Mouse (Mus musculus) embryonic facial prominence, embryonic 14.5 days (tissue): Measurements from ENCODE around the gene Id2. TPM values are rescaled to one million over a fixed set of nuclear protein-coding genes. Genes with fewer than 3 reads are reported as not detected.

Source experiments
- ATAC-seq: fragments of 200-750 bp; cut with Nextera tagmentation; 2 replicates; pipeline ENCODE4 v1.8.0; 2017; ENCODE audit warnings: low read depth, moderate number of reproducible peaks, moderate TSS enrichment
- DNase-seq: peaks from one replicate; pipeline ENCODE4 v3.0.0-alpha.2; 2015; ENCODE audit warnings: low spot score
- H3K27ac ChIP-seq: fragments of 300-500 bp; sonication (generic); replicated peaks from 2 replicates; pipeline ENCODE4 v1.5.1; 2014; ENCODE audit warnings: low read depth, mild to moderate bottlenecking, low read length, moderate library complexity
- H3K27me3 ChIP-seq: fragments of 300-500 bp; sonication (generic); replicated peaks from 2 replicates; pipeline ENCODE4 v1.6.1; 2014; ENCODE audit warnings: low read length; ENCODE audit not compliant: control insufficient read depth, insufficient read depth
- H3K36me3 ChIP-seq: fragments of 300-500 bp; sonication (generic); 2 replicates; pipeline ENCODE4 v1.6.1; 2014; ENCODE audit warnings: low read length, mixed read lengths; ENCODE audit not compliant: control insufficient read depth, insufficient read depth
- H3K4me1 ChIP-seq: fragments of 300-500 bp; sonication (generic); 2 replicates; pipeline ENCODE4 v1.6.1; 2014; ENCODE audit warnings: antibody characterized with exemption, low read length; ENCODE audit not compliant: control insufficient read depth, insufficient read depth
- H3K4me2 ChIP-seq: fragments of 300-500 bp; sonication (generic); 2 replicates; pipeline ENCODE4 v1.6.1; 2014; ENCODE audit warnings: low read depth, mild to moderate bottlenecking, low read length, moderate library complexity, mixed read lengths
- H3K4me3 ChIP-seq: fragments of 300-500 bp; sonication (generic); 2 replicates; pipeline ENCODE4 v1.5.1; 2014; ENCODE audit warnings: low read depth, mild to moderate bottlenecking, low read length
- H3K9ac ChIP-seq: fragments of 300-500 bp; sonication (generic); 2 replicates; pipeline ENCODE4 v1.6.1; 2014; ENCODE audit warnings: low read depth, mild to moderate bottlenecking, low read length, moderate library complexity, mixed read lengths
- H3K9me3 ChIP-seq: fragments of 300-500 bp; sonication (generic); 2 replicates; pipeline ENCODE4 v1.6.1; 2016; ENCODE audit warnings: low read length; ENCODE audit not compliant: control insufficient read depth
- WGBS: fragments of 180-500 bp; shearing (Covaris S2); extraction: QIAGEN DNeasy Blood & Tissue Kit; methylation state at CpG from one replicate; pipeline ENCODE4 v1.1.7; 2014; 5-methylcytosine and 5-hydroxymethylcytosine counted together
- polyA plus RNA-seq: library from polyadenylated mRNA; unstranded; fragments of >200 nt; fragmentation: Nextera tagmentation; extraction: Ambion mirVana; gene quantifications from 2 replicates; pipeline ENCODE4 v1.2.1, GENCODE M21; 2014

Id2 gene
- 301 and 307 TPM in 2 replicates for polyA plus RNA-seq

DNA sequence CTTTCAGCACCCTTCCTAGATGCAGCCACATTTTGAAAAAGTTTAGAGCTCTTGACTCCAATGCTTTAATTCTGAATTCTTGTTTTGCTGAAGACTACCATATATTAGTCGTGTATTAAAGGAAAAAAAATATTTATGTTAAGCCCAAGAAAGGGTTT, at the start of gene Id2:
TSS of gene Id2 (minus strand) at position 89 of the 158 bp plus-strand sequence.
- Histone ChIP-seq H3K4me1 (peaks cover 27% of the 10 kb centered on the region), H3K27ac (peak within 1 kb of the TSS; percentile 99), H3K9me3 (no peaks in the 10 kb centered on the region), H3K36me3 (no peaks in the 10 kb centered on the region), H3K9ac (peak within 1 kb of the TSS; percentile 88), H3K27me3 (no peaks in the 10 kb centered on the region), H3K4me3 (peak within 1 kb of the TSS; percentile 85), H3K4me2 (peak within 1 kb of the TSS; percentile 96)
- DNase-seq (no peak), ATAC-seq (no peak)
- 2% methylated on average over 1 of the region's 1 CpGs for WGBS

DNA sequence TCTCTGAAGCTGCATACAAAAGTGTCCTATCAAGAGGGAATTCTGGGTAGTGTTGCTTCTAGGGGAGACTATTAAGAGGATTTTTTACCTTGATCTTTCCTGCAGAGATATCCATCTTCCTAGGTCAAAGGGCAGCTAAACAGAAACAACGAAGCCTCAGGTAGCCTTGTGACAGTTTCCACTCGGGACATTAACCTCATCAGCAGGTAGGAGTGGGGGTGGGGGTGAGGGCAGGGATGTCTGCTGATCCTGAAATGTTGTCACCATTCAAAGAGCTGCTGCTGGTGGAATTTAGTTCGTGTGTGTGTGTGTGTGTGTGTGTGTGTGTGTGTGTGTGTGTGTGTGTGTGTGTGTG, 48.4 kb upstream of the Id2 start:
- Histone ChIP-seq H3K9me3 (no peaks in the 10 kb centered on the region), H3K4me2 (no peak overlapping the region), H3K9ac (no peak overlapping the region), H3K36me3 (no peaks in the 10 kb centered on the region), H3K4me1 (no peaks in the 10 kb centered on the region), H3K27ac (no peak overlapping the region), H3K27me3 (no peaks in the 10 kb centered on the region), H3K4me3 (no peak overlapping the region)
- no peak for ATAC-seq
- no peak for DNase-seq
- WGBS, result 56% methylated on average over 3 of the region's 3 CpGs

DNA sequence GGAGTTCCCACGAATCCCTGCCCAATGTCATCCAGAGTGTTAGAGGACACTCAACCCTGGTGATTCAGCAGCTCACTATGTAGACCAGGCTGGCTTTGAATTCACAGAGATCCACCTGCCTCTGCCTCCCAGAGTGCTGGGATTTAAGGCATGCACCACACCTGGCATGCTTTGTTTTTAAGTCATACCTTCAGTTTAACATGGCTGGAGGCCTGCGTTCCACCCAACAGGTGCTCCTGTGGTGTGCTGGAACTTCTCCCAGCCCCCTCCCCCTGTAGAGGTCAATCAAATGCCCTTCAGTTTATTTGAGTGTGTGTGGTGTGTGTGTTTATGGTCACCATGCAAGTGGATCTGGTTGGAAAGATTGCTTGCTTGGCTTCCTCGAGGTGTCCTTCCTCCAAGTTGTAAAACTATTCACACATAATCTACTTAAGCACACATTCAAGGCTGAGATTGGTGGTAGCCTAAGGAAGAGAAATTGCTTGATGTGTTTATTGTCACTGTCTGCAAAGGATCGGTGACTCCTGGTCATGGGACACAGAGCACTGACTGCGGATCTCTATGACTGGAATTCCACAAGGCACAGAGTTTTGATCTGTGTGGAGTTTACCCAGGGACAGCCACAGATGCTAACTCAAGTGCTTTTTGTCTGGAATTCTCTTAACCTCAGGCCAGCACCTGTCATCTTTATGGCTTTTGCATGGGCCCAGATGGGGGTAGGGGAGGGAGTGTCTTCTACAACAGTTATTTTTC, 47.8 kb upstream of the Id2 start:
- Histone ChIP-seq H3K36me3 (no peaks in the 10 kb centered on the region), H3K4me1 (no peaks in the 10 kb centered on the region), H3K4me3 (no peak overlapping the region), H3K9me3 (no peaks in the 10 kb centered on the region), H3K27me3 (no peaks in the 10 kb centered on the region), H3K4me2 (no peak overlapping the region), H3K27ac (no peak overlapping the region), H3K9ac (no peak overlapping the region)
- DNase-seq, result no peak
- WGBS, result 83% methylated on average over 5 of the region's 5 CpGs
- ATAC-seq, result no peak

DNA sequence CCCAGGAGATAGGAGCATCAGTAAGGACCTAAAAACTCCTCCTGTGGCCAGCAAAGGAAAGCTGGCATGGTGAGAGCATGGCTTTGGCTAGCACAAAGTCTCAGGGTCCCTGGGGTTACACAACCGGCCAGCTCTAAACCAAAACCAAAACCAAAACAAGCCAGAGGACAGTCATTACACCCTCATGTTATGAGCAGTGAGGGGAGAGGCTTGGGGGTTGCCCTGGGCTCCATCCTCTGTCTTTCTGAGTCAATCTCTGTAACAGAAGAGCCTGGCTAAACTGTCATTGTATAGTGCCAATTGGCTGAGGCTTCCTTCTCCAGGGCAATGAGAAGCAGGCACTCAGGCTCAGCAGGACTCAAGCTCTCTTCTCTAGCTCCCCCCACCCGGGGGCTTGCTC, 46.6 kb upstream of the Id2 start:
- Histone ChIP-seq H3K9ac (no peak overlapping the region), H3K27me3 (no peaks in the 10 kb centered on the region), H3K4me2 (no peak overlapping the region), H3K27ac (no peak overlapping the region), H3K4me1 (no peaks in the 10 kb centered on the region), H3K4me3 (no peak overlapping the region), H3K9me3 (no peaks in the 10 kb centered on the region), H3K36me3 (no peaks in the 10 kb centered on the region)
- ATAC-seq (no peak), DNase-seq (no peak)
- 50% methylated on average over 2 of the region's 2 CpGs for WGBS

DNA sequence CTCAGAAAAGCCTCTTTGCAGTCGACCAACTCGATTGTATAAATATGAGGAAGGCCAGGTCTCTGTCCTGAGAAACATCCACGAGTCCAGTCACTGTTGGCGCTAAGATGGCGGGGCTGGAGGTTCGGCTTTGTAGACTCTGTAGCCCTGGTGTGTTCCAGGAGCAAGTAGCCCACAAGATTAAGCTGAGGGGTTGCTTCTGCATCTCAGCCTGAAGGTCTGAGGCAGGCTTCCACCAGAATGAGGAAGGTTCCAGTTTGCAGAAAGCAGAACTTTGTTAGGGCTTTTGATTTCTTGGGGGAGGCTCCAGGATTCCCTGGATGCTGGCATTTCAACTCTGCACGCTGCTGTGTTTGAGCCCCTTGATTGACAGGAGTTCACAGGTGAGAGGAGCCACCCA, 45.3 kb upstream of the Id2 start:
- H3K4me2 ChIP-seq, result no peak overlapping the region
- DNase-seq (no peak), ATAC-seq (no peak)
- H3K4me3 ChIP-seq, result no peak overlapping the region
- no peak overlapping the region for H3K9ac ChIP-seq
- H3K27me3 ChIP-seq, result no peaks in the 10 kb centered on the region
- no peaks in the 10 kb centered on the region for H3K36me3 ChIP-seq
- no peaks in the 10 kb centered on the region for H3K9me3 ChIP-seq
- 84% methylated on average over 7 of the region's 7 CpGs for WGBS
- H3K27ac ChIP-seq, result no peak overlapping the region
- no peaks in the 10 kb centered on the region for H3K4me1 ChIP-seq

DNA sequence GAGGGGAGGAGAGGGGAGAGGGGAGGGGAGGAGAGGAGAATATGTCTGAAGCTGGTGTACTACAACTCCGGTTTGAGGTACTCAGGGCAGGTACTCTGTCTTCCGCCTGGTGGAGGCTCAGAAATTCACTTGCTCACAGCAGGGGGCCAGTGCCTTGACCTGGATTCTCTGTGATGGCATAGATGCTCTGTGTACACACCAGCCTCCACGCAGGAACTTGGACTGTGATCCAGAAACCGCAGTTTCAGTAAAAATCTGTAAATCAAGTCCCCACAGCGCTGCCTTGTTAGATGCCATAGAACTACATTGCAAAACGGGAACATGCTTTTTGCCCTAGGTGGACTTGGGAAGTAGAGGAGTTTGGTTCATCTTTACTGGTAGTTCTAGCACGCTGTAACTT, 44.4 kb upstream of the Id2 start:
- WGBS, result 61% methylated on average over 7 of the region's 7 CpGs
- H3K27ac ChIP-seq, result no peak overlapping the region

DNA sequence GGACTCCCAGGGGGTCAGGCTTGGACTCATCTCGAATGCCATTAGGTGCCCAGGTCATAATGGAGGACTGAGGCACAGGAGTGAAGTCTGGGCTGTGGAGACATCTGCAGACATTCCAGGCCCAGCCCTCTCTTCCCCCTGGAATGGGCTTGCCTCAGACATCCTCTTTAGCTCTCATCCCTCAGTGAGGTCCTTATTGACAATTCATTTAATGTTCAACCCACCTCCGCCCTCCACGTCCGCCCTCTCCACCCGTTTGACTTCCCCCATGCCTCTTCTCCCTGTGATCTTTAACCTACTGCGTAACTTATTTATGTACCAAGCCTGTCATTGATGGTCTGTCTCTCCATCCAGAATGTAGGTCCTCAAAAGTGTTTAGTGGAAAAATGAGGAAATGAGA, 43.2 kb upstream of the Id2 start:
- Histone ChIP-seq H3K4me2 (no peak overlapping the region), H3K4me3 (no peak overlapping the region), H3K9ac (no peak overlapping the region), H3K36me3 (no peaks in the 10 kb centered on the region), H3K27ac (no peak overlapping the region), H3K9me3 (no peaks in the 10 kb centered on the region), H3K27me3 (no peaks in the 10 kb centered on the region), H3K4me1 (no peaks in the 10 kb centered on the region)
- DNase-seq (no peak), ATAC-seq (no peak)
- 82% methylated on average over 6 of the region's 6 CpGs for WGBS

More for the DNA sequence above, 44.4 kb upstream of the Id2 start:
- Histone ChIP-seq H3K36me3 (no peaks in the 10 kb centered on the region), H3K4me3 (no peak overlapping the region), H3K4me1 (no peaks in the 10 kb centered on the region), H3K9ac (no peak overlapping the region), H3K4me2 (no peak overlapping the region), H3K27me3 (no peaks in the 10 kb centered on the region), H3K9me3 (no peaks in the 10 kb centered on the region)
- DNase-seq (no peak), ATAC-seq (no peak)

DNA sequence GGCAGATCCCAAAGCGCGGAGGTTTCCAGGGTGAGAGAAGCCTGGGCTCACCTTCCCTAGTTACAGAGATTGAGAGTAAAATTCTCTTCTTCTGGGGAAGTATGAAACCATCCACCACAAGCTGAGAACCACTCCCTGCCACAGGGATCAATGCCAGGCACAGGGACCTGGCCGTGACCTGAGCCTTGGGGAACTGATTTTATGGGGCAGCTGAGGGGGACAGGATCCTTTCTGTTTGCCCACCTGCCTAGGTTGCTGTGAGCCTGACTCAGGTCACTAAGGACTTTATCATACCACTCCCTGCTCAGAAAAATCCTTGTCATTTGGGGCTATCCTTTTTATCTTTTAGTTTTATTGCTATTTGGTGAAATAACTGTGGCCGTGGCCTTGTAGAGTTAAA, 41.7 kb upstream of the Id2 start:
- Histone ChIP-seq H3K4me1 (no peaks in the 10 kb centered on the region), H3K4me2 (no peak overlapping the region), H3K27ac (no peak overlapping the region), H3K9me3 (no peaks in the 10 kb centered on the region), H3K36me3 (no peaks in the 10 kb centered on the region), H3K4me3 (no peak overlapping the region), H3K27me3 (no peaks in the 10 kb centered on the region), H3K9ac (no peak overlapping the region)
- DNase-seq (no peak), ATAC-seq (no peak)
- 95% methylated on average over 4 of the region's 4 CpGs for WGBS

DNA sequence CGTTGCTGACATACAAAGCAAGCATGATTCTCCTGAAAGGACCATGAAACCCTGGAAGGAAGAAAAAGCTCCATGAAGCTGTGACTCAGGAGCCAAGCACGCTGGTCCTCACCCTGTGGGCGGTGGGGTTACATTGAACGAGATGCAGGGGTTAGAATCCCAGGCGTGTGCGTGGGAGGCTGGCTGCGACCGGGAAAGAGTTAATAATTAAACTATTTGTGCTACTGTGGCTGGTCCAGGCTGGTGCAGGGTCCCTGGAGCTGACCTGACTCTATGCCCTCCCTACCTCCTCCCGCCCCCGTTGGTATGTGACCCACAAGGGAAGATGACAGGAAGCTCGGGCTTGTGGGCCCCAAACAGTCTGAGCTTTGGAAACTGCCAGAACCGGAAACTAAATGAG, 35.1 kb upstream of the Id2 start:
- H3K36me3 ChIP-seq, result no peaks in the 10 kb centered on the region
- H3K27me3 ChIP-seq, result no peaks in the 10 kb centered on the region
- no peak for ATAC-seq
- H3K9me3 ChIP-seq, result no peaks in the 10 kb centered on the region
- H3K27ac ChIP-seq, result no peak overlapping the region
- no peaks in the 10 kb centered on the region; the same call in 1 of the 2 replicates for H3K4me1 ChIP-seq
- DNase-seq, result no peak
- no peak overlapping the region for H3K4me3 ChIP-seq
- 68% methylated on average over 12 of the region's 12 CpGs for whole genome bisulfite sequencing
- no peak overlapping the region for H3K4me2 ChIP-seq
- no peak overlapping the region for H3K9ac ChIP-seq
